Mouse (Mus musculus): ENCODE data around the gene Cldn12. TPM values are rescaled to one million over a fixed set of nuclear protein-coding genes. Genes with fewer than 3 reads are reported as not detected.

Gene Cldn12
- 18.0 and 19.1 TPM in 2 replicates for polyA plus RNA-seq (2012; rRNA removed)

GRCm38 (mm10) chr5:5514196-5515076 lies at the start of gene Cldn12:
Gene Cldn12, minus strand, starts transcription at chr5:5514958.

DNA sequence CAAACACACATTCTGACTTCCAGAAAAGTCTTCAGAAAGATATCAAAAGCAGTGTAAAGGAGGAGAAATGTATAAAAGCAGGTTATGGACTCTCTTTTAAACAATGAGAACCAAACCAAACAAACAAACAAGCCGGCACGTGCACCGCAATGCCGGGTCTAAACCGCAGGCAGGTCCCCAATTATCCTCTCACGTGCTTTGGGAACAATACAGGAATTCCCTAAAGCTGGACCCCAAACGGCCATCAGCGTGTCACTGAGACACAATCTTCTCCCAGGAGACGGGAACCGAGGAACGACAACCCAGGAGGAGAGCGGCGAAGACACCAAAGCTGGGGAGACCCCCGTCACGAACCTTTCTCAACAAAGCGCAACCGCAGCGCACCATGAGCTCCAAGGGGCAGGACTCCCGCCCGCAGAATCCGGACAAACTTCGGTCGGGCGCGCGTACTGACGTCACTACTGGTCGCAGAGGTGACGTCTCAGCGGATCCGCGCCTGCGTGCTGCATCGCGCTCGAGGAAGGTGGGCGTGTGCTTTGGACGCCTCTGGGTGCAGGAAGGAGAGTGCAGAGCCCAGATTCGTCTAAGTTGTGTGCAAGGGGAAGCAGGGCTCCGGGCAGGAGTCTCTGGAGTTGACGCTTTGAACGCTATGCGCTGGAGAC lies 44.5 kb upstream of the Cldn12 start, which contains the start of gene Gtpbp10:
TSS of gene Gtpbp10 (minus strand) at position 460 of the 662 bp plus-strand sequence.

DNA sequence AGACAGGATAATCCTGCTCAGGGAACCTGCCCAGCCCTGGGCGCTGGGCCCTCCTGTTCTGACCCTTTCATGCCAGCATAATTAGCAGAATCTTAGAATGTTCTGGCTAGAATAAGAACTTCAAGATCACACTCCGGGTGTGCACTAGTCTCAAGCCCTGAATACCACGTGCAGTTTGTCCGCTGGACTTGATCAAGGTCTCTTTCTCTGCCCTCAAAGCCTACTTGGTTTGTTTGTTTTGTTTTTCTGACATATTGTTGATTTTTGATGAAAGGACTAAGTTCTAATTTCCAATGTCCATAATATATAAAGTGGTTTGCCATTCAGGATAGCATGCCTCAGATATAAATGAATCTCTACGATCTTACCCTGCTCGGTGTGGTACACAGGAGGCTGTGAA lies 35.7 kb downstream of the Cldn12 start, which contains the start of gene 1700015F17Rik:
TSS of gene 1700015F17Rik (minus strand) at position 101 of the 400 bp plus-strand sequence.

Other genes starting within 250 kb of the Cldn12 start
- 27.1 and 30.1 TPM in 2 replicates for gene Cdk14, start 94.6 kb downstream of the Cldn12 start, polyA plus RNA-seq (2012; rRNA removed)
- 0.11 TPM in 1 of 2 replicates, not detected in the other for gene 1700015F17Rik, start 35.8 kb downstream of the Cldn12 start, polyA plus RNA-seq (2012; rRNA removed)
- 15.3 and 16.5 TPM in 2 replicates for gene Gtpbp10, start 44.6 kb upstream of the Cldn12 start, polyA plus RNA-seq (2012; rRNA removed)
- 11.0 and 13.1 TPM in 2 replicates for gene Gm8773, start 58.8 kb upstream of the Cldn12 start, polyA plus RNA-seq (2012; rRNA removed)
- gene Cfap69, start 149.3 kb upstream of the Cldn12 start, polyA plus RNA-seq (2012; rRNA removed), result 16.4 and 18.6 TPM in 2 replicates
- 3.3 and 4.1 TPM in 2 replicates for gene Steap2, start 179.6 kb upstream of the Cldn12 start, polyA plus RNA-seq (2012; rRNA removed)
- gene Steap1, start 234.4 kb upstream of the Cldn12 start, polyA plus RNA-seq (2012; rRNA removed), result 1.0 and 1.1 TPM in 2 replicates

Measured in central nervous system, embryonic 18 days (tissue).